Mouse (Mus musculus): Measurements from ENCODE around the gene Arl15. TPM values are rescaled to one million over a fixed set of nuclear protein-coding genes. Genes with fewer than 3 reads are reported as not detected.

The Arl15 gene
- total and polyA plus RNA-seq, 3 experiments, result 3.2 to 9.6 (median 9.1) TPM

GRCm38 (mm10) chr13:114129986-114130385 lies 335.7 kb downstream of the Arl15 start:
- no peak overlapping the region for H3K9ac ChIP-seq (ENCODE audit: low read depth, low read length)
- H3K27ac ChIP-seq, result no peak overlapping the region
- H3K4me1 ChIP-seq (ENCODE audit: control insufficient read depth, insufficient read depth, low read length), result no peaks in the 10 kb centered on the region
- no peaks in the 10 kb centered on the region for H3K27me3 ChIP-seq (ENCODE audit: control insufficient read depth, insufficient read depth, low read length)
- no peak for DNase-seq
- H3K79me2 ChIP-seq (replicated peaks; ENCODE audit: control insufficient read depth, insufficient read depth, low read length), result no peaks in the 10 kb centered on the region
- TF ChIP-seq CTCF (IDR thresholded peaks at IDR 0.05) (no peak), POLR2A (IDR thresholded peaks at IDR 0.05; ENCODE audit: insufficient read depth, low read depth, low read length) (no peak), EP300 (IDR thresholded peaks at IDR 0.05; ENCODE audit: insufficient read depth, low read depth, low read length) (no peak)
- no peak overlapping the region for H3K4me3 ChIP-seq
- 84% methylated on average over 11 of the region's 11 CpGs for WGBS
- intact Hi-C loops (cut with DNase I), result no loop called here
- H3K36me3 ChIP-seq (ENCODE audit: control insufficient read depth, insufficient read depth, low read length), result no peaks in the 10 kb centered on the region

- DNase-seq, result no peak
- intact Hi-C loops (cut with DNase I), result no loop called here
- no peaks in the 10 kb centered on the region for H3K36me3 ChIP-seq (ENCODE audit: control insufficient read depth, insufficient read depth, low read length)
- WGBS, result 78% methylated on average over 11 of the region's 11 CpGs
- no peak overlapping the region for H3K27ac ChIP-seq
- H3K4me3 ChIP-seq, result no peak overlapping the region
- TF ChIP-seq POLR2A (IDR thresholded peaks at IDR 0.05; ENCODE audit: insufficient read depth, low read depth, low read length), result no peak
- TF ChIP-seq CTCF (IDR thresholded peaks at IDR 0.05), result no peak
- no peak for TF ChIP-seq EP300 (IDR thresholded peaks at IDR 0.05; ENCODE audit: insufficient read depth, low read depth, low read length)
- H3K9ac ChIP-seq (ENCODE audit: low read depth, low read length), result no peak overlapping the region
- no peaks in the 10 kb centered on the region for H3K4me1 ChIP-seq (ENCODE audit: control insufficient read depth, insufficient read depth, low read length)
- no peaks in the 10 kb centered on the region for H3K27me3 ChIP-seq (ENCODE audit: control insufficient read depth, insufficient read depth, low read length)
- no peaks in the 10 kb centered on the region for H3K79me2 ChIP-seq (replicated peaks; ENCODE audit: control insufficient read depth, insufficient read depth, low read length)
Measured at GRCm38 (mm10) chr13:114130566-114131319, 336.4 kb downstream of the Arl15 start.

- H3K27ac ChIP-seq, result no peak overlapping the region
- no peaks in the 10 kb centered on the region for H3K79me2 ChIP-seq (replicated peaks; ENCODE audit: control insufficient read depth, insufficient read depth, low read length)
- no peak for DNase-seq
- no peaks in the 10 kb centered on the region for H3K27me3 ChIP-seq (ENCODE audit: control insufficient read depth, insufficient read depth, low read length)
- H3K4me1 ChIP-seq (ENCODE audit: control insufficient read depth, insufficient read depth, low read length), result no peaks in the 10 kb centered on the region; the same call in 1 of the 2 replicates
- no peak overlapping the region for H3K4me3 ChIP-seq
- H3K36me3 ChIP-seq (ENCODE audit: control insufficient read depth, insufficient read depth, low read length), result no peaks in the 10 kb centered on the region
- TF ChIP-seq EP300 (IDR thresholded peaks at IDR 0.05; ENCODE audit: insufficient read depth, low read depth, low read length) (no peak), POLR2A (IDR thresholded peaks at IDR 0.05; ENCODE audit: insufficient read depth, low read depth, low read length) (no peak), CTCF (IDR thresholded peaks at IDR 0.05) (no peak)
- WGBS, result 86% methylated on average over 8 of the region's 8 CpGs
- no peak overlapping the region for H3K9ac ChIP-seq (ENCODE audit: low read depth, low read length)
- intact Hi-C loops (cut with DNase I), result no loop called here
Measured at GRCm38 (mm10) chr13:114138921-114139320, 344.6 kb downstream of the Arl15 start.

GRCm38 (mm10) chr13:114139570-114139969 lies 345.3 kb downstream of the Arl15 start:
- WGBS, result 85% methylated on average over 9 of the region's 9 CpGs
- H3K27ac ChIP-seq, result no peak overlapping the region
- H3K4me3 ChIP-seq, result no peak overlapping the region
- no peak for DNase-seq
- H3K36me3 ChIP-seq (ENCODE audit: control insufficient read depth, insufficient read depth, low read length), result no peaks in the 10 kb centered on the region
- TF ChIP-seq POLR2A (IDR thresholded peaks at IDR 0.05; ENCODE audit: insufficient read depth, low read depth, low read length), result no peak
- no peak for TF ChIP-seq EP300 (IDR thresholded peaks at IDR 0.05; ENCODE audit: insufficient read depth, low read depth, low read length)
- no peak for TF ChIP-seq CTCF (IDR thresholded peaks at IDR 0.05)
- H3K9ac ChIP-seq (ENCODE audit: low read depth, low read length), result no peak overlapping the region
- intact Hi-C loops (cut with DNase I), result no loop called here
- no peaks in the 10 kb centered on the region for H3K79me2 ChIP-seq (replicated peaks; ENCODE audit: control insufficient read depth, insufficient read depth, low read length)
- no peaks in the 10 kb centered on the region for H3K27me3 ChIP-seq (ENCODE audit: control insufficient read depth, insufficient read depth, low read length)
- H3K4me1 ChIP-seq (ENCODE audit: control insufficient read depth, insufficient read depth, low read length), result no peaks in the 10 kb centered on the region; the same call in 1 of the 2 replicates

GRCm38 (mm10) chr13:114142826-114143225 lies 348.5 kb downstream of the Arl15 start:
- no peak for DNase-seq
- Histone ChIP-seq H3K9ac (ENCODE audit: low read depth, low read length) (no peak overlapping the region), H3K4me3 (no peak overlapping the region), H3K79me2 (replicated peaks; ENCODE audit: control insufficient read depth, insufficient read depth, low read length) (no peaks in the 10 kb centered on the region), H3K27ac (no peak overlapping the region), H3K36me3 (ENCODE audit: control insufficient read depth, insufficient read depth, low read length) (no peaks in the 10 kb centered on the region), H3K4me1 (ENCODE audit: control insufficient read depth, insufficient read depth, low read length) (no peaks in the 10 kb centered on the region; the same call in 1 of the 2 replicates), H3K27me3 (ENCODE audit: control insufficient read depth, insufficient read depth, low read length) (no peaks in the 10 kb centered on the region)
- 65% methylated on average over 8 of the region's 8 CpGs for WGBS
- intact Hi-C loops (cut with DNase I), result no loop called here
- peak; percentile 22; the same call in 1 of the 2 replicates for TF ChIP-seq CTCF (IDR thresholded peaks at IDR 0.05)
- no peak for TF ChIP-seq POLR2A (IDR thresholded peaks at IDR 0.05; ENCODE audit: insufficient read depth, low read depth, low read length)
- TF ChIP-seq EP300 (IDR thresholded peaks at IDR 0.05; ENCODE audit: insufficient read depth, low read depth, low read length), result no peak

GRCm38 (mm10) chr13:114143247-114143646 lies 348.9 kb downstream of the Arl15 start:
- intact Hi-C loops (cut with DNase I), result no loop called here
- DNase-seq, result no peak

More at GRCm38 (mm10) chr13:114143247-114143646, 348.9 kb downstream of the Arl15 start:
- H3K27ac ChIP-seq, result no peak overlapping the region
- H3K27me3 ChIP-seq (ENCODE audit: control insufficient read depth, insufficient read depth, low read length), result no peaks in the 10 kb centered on the region
- H3K79me2 ChIP-seq (replicated peaks; ENCODE audit: control insufficient read depth, insufficient read depth, low read length), result no peaks in the 10 kb centered on the region
- TF ChIP-seq CTCF (IDR thresholded peaks at IDR 0.05), result no peak
- TF ChIP-seq POLR2A (IDR thresholded peaks at IDR 0.05; ENCODE audit: insufficient read depth, low read depth, low read length), result no peak
- no peak for TF ChIP-seq EP300 (IDR thresholded peaks at IDR 0.05; ENCODE audit: insufficient read depth, low read depth, low read length)
- no peaks in the 10 kb centered on the region for H3K36me3 ChIP-seq (ENCODE audit: control insufficient read depth, insufficient read depth, low read length)
- no peak overlapping the region for H3K9ac ChIP-seq (ENCODE audit: low read depth, low read length)
- H3K4me3 ChIP-seq, result no peak overlapping the region
- 74% methylated on average over 1 of the region's 1 CpGs for WGBS
- no peaks in the 10 kb centered on the region; the same call in 1 of the 2 replicates for H3K4me1 ChIP-seq (ENCODE audit: control insufficient read depth, insufficient read depth, low read length)

Data from heart, adult 2 months (tissue).